Mouse (Mus musculus) G1E (cell line): ENCODE data around the gene Klrb1. TPM values are rescaled to one million over a fixed set of nuclear protein-coding genes. Genes with fewer than 3 reads are reported as not detected.

Experiments
- ATAC-seq: 2 replicates; pipeline ENCODE4 v1.8.0; 2016; ENCODE audit warnings: mild to moderate bottlenecking; ENCODE audit not compliant: insufficient number of reproducible peaks, poor library complexity, low FRiP score, severe bottlenecking; ENCODE audit errors: extremely low read depth
- DNase-seq: peaks from one replicate; pipeline ENCODE4 v3.0.0; 2012; ENCODE audit warnings: low spot score
- H3K27me3 ChIP-seq: 2 replicates; pipeline ENCODE4 v1.6.1; 2012; ENCODE audit warnings: mild to moderate bottlenecking, low read length, inconsistent platforms; ENCODE audit not compliant: insufficient read depth
- H3K36me3 ChIP-seq: replicated peaks from 2 replicates; pipeline ENCODE3; 2012; ENCODE audit warnings: mild to moderate bottlenecking, inconsistent platforms
- H3K4me1 ChIP-seq: 2 replicates; pipeline ENCODE4 v1.6.1; 2012; ENCODE audit warnings: low read depth, low read length, inconsistent platforms, mixed read lengths; ENCODE audit not compliant: insufficient read depth
- H3K4me3 ChIP-seq: 2 replicates; pipeline ENCODE4 v1.5.1; 2012; ENCODE audit warnings: low read depth, mild to moderate bottlenecking, inconsistent platforms, low read length, moderate library complexity, mixed read lengths
- H3K9me3 ChIP-seq: replicated peaks from 2 replicates; pipeline ENCODE4 v1.6.1; 2012; ENCODE audit warnings: inconsistent platforms
- CTCF ChIP-seq: IDR thresholded peaks from 2 replicates; pipeline ENCODE4 v1.5.1; 2012; ENCODE audit warnings: low read depth, low read length, inconsistent platforms, mixed read lengths
- GATA1 ChIP-seq: IDR thresholded peaks from 2 replicates; pipeline ENCODE4 v1.6.1; 2012; ENCODE audit warnings: borderline replicate concordance, low read length, inconsistent platforms, mixed read lengths
- GATA2 ChIP-seq: IDR thresholded peaks from 2 replicates; pipeline ENCODE4 v1.6.1; 2012; ENCODE audit warnings: low read depth, low read length, inconsistent platforms, borderline replicate concordance
- POLR2AphosphoS5 ChIP-seq: IDR thresholded peaks from 2 replicates; pipeline ENCODE4 v1.6.1; 2012; ENCODE audit warnings: low read depth, low read length, inconsistent platforms; ENCODE audit not compliant: insufficient replicate concordance
- TAL1 ChIP-seq: conservative IDR thresholded peaks from 2 replicates; pipeline ENCODE4 v1.6.1; 2012; ENCODE audit warnings: low read depth, low read length, inconsistent platforms, mixed read lengths
- polyA plus RNA-seq: library from polyadenylated mRNA; stranded (reverse); fragments of >175 nt; gene quantifications from 2 replicates; pipeline ENCODE4 v1.2.3, GENCODE M21; 2012
- total RNA-seq, 2 experiments: library from RNA; stranded (forward) in 1 of 2; stranded (reverse) in 1 of 2; fragments of 200-1000 nt in 1 of 2; fragments of >200 nt in 1 of 2; fragmentation: Nextera tagmentation in 1 of 2; gene quantifications; 2 replicates each; pipeline ENCODE4 v1.2.3; 2014 to 2017

Gene Klrb1
- total and polyA plus RNA-seq, 3 experiments, result not detected

DNA sequence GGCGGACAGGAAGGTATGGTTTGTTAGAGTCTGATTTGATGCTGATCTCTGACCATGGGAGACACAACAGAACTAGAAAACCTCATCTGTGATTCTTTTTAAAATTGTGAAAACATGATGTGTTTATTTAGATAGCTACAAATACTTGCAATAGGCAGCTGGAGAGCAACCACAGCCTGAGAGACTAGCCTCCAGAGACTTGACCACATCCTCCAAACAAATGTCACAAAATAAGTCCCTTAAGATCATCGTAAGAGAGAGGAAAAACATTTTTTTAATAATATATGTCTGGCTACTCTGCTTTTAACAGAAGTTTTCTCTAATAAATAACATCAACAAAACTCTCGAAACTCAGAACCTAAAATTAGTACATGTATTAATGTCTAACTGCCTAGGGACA is 9.2 kb upstream of the Klrb1 start:
- Histone ChIP-seq H3K36me3 (no peaks in the 10 kb centered on the region), H3K4me3 (no peak overlapping the region), H3K27me3 (no peaks in the 10 kb centered on the region), H3K4me1 (no peaks in the 10 kb centered on the region), H3K9me3 (peaks cover 16% of the 10 kb centered on the region)
- no peak for TF ChIP-seq CTCF
- no peak for TF ChIP-seq GATA1
- TF ChIP-seq TAL1, result no peak
- ATAC-seq, result no peak
- no peak for DNase-seq

DNA sequence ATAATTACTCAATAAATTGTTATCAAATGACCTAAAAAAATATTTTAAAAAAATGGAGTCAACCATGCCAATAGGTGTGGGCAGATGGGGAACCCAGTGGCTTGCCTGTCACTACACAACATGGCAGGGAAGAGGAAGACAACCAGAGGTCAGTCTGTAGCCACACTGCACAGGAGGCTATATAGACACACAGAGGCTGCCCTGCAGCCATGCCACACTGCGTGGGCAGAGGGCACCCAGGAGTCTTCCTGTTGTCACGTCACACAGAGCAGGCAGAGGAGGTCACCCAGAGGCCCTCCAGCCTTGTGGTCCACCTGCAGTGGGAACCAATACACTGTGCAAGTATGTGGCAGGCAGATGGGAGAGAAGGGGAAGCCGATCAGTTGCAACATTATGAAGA is 21.2 kb downstream of the Klrb1 start:
- no peak overlapping the region for H3K4me3 ChIP-seq
- H3K36me3 ChIP-seq, result no peaks in the 10 kb centered on the region
- TF ChIP-seq POLR2AphosphoS5 (no peak), CTCF (no peak), TAL1 (no peak), GATA2 (no peak), GATA1 (no peak)
- H3K27me3 ChIP-seq, result no peaks in the 10 kb centered on the region
- H3K4me1 ChIP-seq, result no peaks in the 10 kb centered on the region
- no peak for ATAC-seq
- H3K9me3 ChIP-seq, result peaks cover 21% of the 10 kb centered on the region
- DNase-seq, result no peak

DNA sequence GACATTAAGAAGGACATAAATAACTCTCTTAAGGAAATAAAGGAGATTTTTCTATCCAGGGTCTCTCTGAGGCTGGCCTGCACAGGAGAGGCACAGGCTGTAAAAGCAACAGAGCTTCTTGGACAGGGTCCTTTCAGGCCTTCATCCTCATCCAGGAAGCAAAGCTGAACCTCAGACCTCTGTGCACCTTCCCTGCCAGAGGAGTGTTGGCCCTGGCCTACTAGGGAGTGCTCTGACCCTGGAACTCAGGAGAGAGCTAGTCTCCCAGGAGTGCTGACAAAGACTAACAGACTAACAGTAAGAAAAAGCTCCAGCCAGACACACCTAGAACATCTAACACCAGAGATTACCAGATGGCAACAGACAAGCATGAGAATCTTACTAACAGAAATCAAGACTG is 43.3 kb downstream of the Klrb1 start:
- Histone ChIP-seq H3K36me3 (no peaks in the 10 kb centered on the region), H3K27me3 (no peaks in the 10 kb centered on the region), H3K4me3 (no peak overlapping the region), H3K9me3 (peaks cover 17% of the 10 kb centered on the region), H3K4me1 (no peaks in the 10 kb centered on the region)
- DNase-seq (no peak), ATAC-seq (no peak)
- no peak for TF ChIP-seq POLR2AphosphoS5
- no peak for TF ChIP-seq GATA1
- TF ChIP-seq GATA2, result no peak
- TF ChIP-seq CTCF, result no peak
- TF ChIP-seq TAL1, result no peak

DNA sequence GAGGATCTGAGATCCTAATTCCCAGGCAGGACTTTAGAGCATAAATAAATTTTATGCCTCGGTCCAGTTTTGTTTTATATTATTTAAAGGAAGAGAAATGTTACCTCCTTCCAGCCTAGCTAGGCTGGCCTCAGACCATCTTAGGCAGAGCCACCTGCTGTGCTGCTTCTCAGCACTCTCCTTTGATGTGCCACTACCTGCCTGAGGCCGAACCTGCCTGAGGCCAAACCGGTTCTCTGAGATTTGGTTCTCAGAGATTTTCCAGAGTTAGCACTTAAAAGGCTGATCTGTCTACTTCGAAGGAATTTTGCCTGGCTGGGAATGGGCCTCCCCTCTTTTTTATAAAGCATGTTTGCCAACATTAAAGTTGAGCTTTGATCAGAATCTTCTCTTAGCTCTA is 52.9 kb downstream of the Klrb1 start:
- H3K27me3 ChIP-seq, result no peaks in the 10 kb centered on the region
- DNase-seq, result no peak
- peaks cover 19% of the 10 kb centered on the region for H3K9me3 ChIP-seq
- ATAC-seq, result no peak
- no peaks in the 10 kb centered on the region for H3K4me1 ChIP-seq
- no peaks in the 10 kb centered on the region for H3K36me3 ChIP-seq
- H3K4me3 ChIP-seq, result no peak overlapping the region
- no peak for TF ChIP-seq POLR2AphosphoS5

DNA sequence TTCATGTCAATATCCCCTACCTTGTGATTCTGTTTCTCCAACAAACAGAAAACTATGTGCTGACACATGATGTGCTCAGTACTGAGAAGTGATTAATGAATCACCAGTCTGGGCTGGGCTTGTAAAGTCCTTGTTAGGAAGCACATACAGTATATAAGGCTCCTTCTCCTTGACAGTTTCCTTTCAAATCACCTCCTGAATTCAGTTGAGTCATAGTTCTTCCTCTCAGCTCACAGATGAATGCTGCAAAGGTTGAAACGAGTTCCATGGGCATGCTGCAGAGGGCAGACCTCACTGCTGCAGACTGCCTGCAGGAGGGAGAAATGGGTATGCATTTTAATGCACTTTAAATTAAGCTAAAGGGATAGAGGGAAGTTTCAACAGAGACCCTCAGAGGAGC is 60.7 kb downstream of the Klrb1 start, which contains the start of gene Clec2h:
Gene Clec2h (plus strand): TSS at position 180 of the 400 bp plus-strand sequence.
- no peak for DNase-seq
- no peaks in the 10 kb centered on the region for H3K27me3 ChIP-seq
- H3K9me3 ChIP-seq, result peaks cover 13% of the 10 kb centered on the region
- no peak for ATAC-seq
- H3K4me1 ChIP-seq, result no peaks in the 10 kb centered on the region
- H3K4me3 ChIP-seq, result no peak within 1 kb of the TSS
- TF ChIP-seq CTCF (no peak), GATA1 (no peak), GATA2 (no peak), TAL1 (no peak), POLR2AphosphoS5 (no peak)
- H3K36me3 ChIP-seq, result no peaks in the 10 kb centered on the region

DNA sequence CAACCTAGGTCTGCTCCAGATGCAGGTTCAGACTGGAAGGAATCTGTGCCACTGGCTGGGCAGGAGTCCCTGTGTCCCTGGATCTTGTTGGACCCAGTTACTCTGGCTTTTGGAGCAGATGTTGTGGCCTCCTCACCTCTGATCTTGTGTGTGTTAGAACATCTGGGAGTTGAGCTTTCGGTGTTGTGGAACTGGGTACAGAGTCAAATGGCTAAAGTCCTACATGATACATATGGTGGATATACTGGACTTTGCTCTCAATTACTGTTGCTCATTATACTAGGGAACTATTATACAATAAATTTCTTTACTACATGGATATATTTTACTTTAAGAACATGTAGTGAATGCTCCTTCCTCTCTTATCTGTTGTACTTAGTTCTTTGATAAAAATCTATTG is 61.6 kb downstream of the Klrb1 start:
- Histone ChIP-seq H3K36me3 (no peaks in the 10 kb centered on the region), H3K4me1 (no peaks in the 10 kb centered on the region), H3K9me3 (peaks cover 13% of the 10 kb centered on the region), H3K27me3 (no peaks in the 10 kb centered on the region), H3K4me3 (no peak overlapping the region)
- TF ChIP-seq TAL1 (no peak), CTCF (no peak), POLR2AphosphoS5 (no peak)
- no peak for ATAC-seq
- DNase-seq, result no peak

Other genes with a start within 250 kb of the Klrb1 start
- gene Pzp, start 196.3 kb downstream of the Klrb1 start, total RNA-seq (2014; fragmentation: Nextera tagmentation), result not detected in 2 replicates
- gene Pzp, start 196.3 kb downstream of the Klrb1 start, total RNA-seq (2017), result 0.05 TPM in 1 of 2 replicates, not detected in the other
- not detected in 2 replicates for gene Pzp, start 196.3 kb downstream of the Klrb1 start, polyA plus RNA-seq
- not detected in 2 replicates for gene A2ml1, start 141.5 kb downstream of the Klrb1 start, total RNA-seq (2014; fragmentation: Nextera tagmentation)
- gene A2ml1, start 141.5 kb downstream of the Klrb1 start, total RNA-seq (2017), result 0.05 and 0.12 TPM in 2 replicates
- not detected in 2 replicates for gene A2ml1, start 141.5 kb downstream of the Klrb1 start, polyA plus RNA-seq
- gene Klrb1a, start 99.5 kb downstream of the Klrb1 start, total RNA-seq (2014; fragmentation: Nextera tagmentation), result not detected in 2 replicates
- gene Klrb1a, start 99.5 kb downstream of the Klrb1 start, total RNA-seq (2017), result 0.11 and 0.12 TPM in 2 replicates
- gene Klrb1a, start 99.5 kb downstream of the Klrb1 start, polyA plus RNA-seq, result not detected in 2 replicates
- gene Clec2h, start 60.7 kb downstream of the Klrb1 start, total RNA-seq (2014; fragmentation: Nextera tagmentation), result not detected in 2 replicates
- 0.06 and 0.11 TPM in 2 replicates for gene Clec2h, start 60.7 kb downstream of the Klrb1 start, total RNA-seq (2017)
- not detected in 2 replicates for gene Clec2h, start 60.7 kb downstream of the Klrb1 start, polyA plus RNA-seq
- gene Klrb1c, start 66.2 kb upstream of the Klrb1 start, total RNA-seq (2014; fragmentation: Nextera tagmentation), result not detected in 2 replicates
- gene Klrb1c, start 66.2 kb upstream of the Klrb1 start, total RNA-seq (2017), result 0.17 and 0.22 TPM in 2 replicates
- not detected in 2 replicates for gene Klrb1c, start 66.2 kb upstream of the Klrb1 start, polyA plus RNA-seq
- not detected in 2 replicates for gene Gm44511, start 103.3 kb upstream of the Klrb1 start, total RNA-seq (2014; fragmentation: Nextera tagmentation)
- gene Gm44511, start 103.3 kb upstream of the Klrb1 start, total RNA-seq (2017), result not detected in 2 replicates
- gene Gm44511, start 103.3 kb upstream of the Klrb1 start, polyA plus RNA-seq, result not detected in 2 replicates
- not detected in 2 replicates for gene Klrb1b, start 103.3 kb upstream of the Klrb1 start, total RNA-seq (2014; fragmentation: Nextera tagmentation)
- gene Klrb1b, start 103.3 kb upstream of the Klrb1 start, total RNA-seq (2017), result 0.05 and 0.12 TPM in 2 replicates
- not detected in 2 replicates for gene Klrb1b, start 103.3 kb upstream of the Klrb1 start, polyA plus RNA-seq
- gene Clec2i, start 164.5 kb upstream of the Klrb1 start, total RNA-seq (2014; fragmentation: Nextera tagmentation), result not detected in 2 replicates
- gene Clec2i, start 164.5 kb upstream of the Klrb1 start, total RNA-seq (2017), result 0.05 TPM in 1 of 2 replicates, not detected in the other
- gene Clec2i, start 164.5 kb upstream of the Klrb1 start, polyA plus RNA-seq, result not detected in 2 replicates
- gene BC035044, start 168.1 kb upstream of the Klrb1 start, total RNA-seq (2014; fragmentation: Nextera tagmentation), result not detected in 2 replicates
- gene BC035044, start 168.1 kb upstream of the Klrb1 start, total RNA-seq (2017), result 0.05 TPM in 1 of 2 replicates, not detected in the other
- not detected in 2 replicates for gene BC035044, start 168.1 kb upstream of the Klrb1 start, polyA plus RNA-seq
- gene Clec2g, start 211.3 kb upstream of the Klrb1 start, total RNA-seq (2014; fragmentation: Nextera tagmentation), result not detected in 2 replicates
- 0.16 TPM in 1 of 2 replicates, not detected in the other for gene Clec2g, start 211.3 kb upstream of the Klrb1 start, total RNA-seq (2017)
- not detected in 2 replicates for gene Clec2g, start 211.3 kb upstream of the Klrb1 start, polyA plus RNA-seq